Mouse (Mus musculus): ENCODE data around the gene Rab15.

The Rab15 gene

DNA sequence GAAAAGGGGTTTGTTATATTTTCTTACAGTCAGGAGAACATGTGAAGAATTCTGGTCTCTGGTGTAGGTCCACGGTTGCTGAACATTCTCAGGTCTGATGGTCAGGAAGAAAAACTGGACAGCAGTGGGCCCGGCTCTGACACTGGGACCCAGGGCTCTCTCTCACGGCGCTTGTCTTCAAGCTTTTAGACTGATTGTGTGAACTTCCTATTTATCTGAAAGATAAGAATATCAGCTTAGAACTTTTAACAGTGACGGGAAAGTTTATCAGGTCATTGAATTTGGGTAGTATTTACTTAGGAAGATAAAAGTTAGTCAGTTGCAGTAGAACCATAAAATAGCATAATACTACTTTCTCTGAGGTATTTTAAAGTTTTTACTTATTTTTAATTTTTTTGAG is 45.8 kb downstream of the Rab15 start:
- DNase-seq: no peak

DNA sequence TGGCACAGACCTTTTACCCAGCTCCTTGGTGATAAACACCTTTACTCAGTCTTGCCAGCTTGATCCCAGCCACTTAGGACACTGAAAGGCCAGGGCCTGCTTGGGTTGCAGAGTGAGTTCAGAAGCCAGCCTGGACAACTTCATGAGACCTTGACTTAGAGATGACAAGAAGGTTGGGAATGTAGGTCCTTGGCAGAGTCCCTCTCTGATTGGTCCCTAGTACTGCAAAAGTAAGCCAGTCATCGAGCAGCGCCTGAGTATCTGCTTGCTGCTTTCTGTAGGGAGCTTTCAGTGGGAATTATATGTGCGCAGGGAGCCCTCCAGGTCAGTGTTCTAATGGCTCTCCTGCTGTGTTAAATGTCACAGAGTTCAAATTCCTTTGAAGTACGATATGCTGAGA is 47.6 kb downstream of the Rab15 start:
- no peak for DNase-seq

DNA sequence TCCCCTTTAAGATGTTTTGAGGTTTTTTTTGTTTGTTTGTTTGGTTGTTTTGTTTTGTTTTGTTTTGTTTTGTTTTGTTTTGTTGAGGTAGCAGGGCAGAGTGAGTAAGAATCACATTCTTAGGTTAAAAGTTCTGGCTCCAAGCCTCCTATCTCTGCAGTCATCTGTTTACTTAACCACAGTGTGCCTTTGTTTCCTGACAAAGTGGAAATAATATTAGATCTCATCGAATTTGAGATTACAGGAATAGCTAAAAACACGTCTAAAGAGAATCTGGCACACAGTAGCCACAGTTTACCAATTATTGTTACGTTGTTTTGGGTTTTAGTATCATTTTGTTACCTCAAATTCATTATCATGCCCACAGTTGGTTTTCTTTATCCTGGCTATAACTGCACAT is 48.1 kb downstream of the Rab15 start:
- DNase-seq: no peak

DNA sequence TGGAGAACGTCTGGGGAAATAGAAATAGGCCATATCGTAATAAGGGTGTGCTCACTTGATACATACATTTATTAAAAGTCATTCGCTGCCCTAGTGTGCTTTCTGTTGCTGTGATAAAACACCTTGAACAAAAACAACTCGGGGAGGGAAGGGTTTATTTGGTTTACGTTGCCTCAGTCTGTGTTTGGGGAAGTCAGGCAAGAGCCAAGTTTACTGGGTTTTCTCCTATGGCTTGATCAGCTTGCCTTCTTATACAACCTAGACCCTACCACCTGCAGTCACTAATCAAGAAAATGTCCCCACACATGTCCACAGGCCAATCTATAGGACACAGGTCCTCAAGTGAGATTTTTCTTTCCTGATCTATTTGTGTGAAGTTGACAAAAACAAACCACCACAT is 51.2 kb downstream of the Rab15 start:
- DNase-seq: no peak

DNA sequence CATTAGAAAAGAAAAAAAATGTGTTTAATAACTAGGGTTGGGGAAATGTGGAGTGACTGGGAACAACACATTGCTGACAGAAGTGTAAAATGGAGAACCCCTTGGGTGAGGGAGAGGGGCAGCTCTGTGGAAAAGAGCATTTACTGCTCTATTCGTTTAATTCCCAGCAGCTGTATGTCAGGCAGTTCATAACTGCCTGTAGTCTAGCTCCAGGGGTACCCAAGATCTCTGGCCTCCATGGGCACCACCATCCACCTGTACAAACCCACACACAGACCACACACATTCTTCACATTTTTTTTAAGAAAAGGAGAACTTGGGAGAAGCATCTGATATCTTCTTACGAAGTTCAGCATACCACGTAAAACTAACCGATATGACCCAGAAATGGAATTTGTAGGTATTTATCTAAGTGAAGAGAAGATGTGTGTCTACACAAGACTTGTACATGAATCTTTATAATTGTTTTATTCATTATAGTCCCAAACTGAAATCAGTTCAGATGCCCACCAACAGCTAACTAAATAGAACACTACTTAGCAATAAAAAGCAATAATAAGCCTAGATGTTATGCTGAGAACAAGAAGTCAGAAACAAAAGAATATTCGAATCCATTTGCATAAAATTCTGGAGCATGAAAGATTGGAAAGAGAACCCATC is 51.7 kb downstream of the Rab15 start:
- DNase-seq: no peak

DNA sequence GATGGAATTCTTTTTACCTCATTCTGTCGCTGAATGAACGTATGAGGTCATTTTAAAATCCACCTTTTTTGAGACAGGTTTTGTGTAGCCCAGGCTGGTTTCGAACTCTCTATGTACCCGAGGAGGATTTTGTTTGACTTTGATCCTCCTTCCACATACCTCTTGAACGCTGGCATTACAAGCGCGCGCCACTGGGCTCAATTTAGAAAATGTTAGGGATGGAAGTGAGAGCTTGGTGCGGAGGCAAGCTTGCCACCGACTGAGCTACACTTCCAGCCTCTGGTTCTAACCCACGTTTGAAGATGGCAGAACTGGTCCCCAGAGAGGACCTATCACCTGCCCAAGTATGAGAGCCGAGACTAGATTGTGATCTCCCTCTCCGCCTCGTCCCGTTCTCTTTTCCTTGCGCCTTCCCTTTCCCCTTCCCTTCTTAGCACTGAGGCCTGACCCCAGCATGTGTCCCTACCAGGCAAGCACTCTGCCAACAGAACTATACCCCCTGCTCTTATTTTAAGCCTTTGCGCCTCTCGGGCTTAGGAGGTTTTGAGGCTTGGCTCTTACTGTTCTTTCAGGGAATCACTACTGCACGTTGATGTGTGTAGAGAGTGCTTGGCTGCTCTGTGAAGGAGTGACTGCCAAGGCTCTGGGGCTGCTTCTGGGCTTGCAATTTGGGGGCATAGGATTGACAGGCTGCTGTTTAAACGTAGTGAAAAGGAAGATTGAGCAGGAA is 56.6 kb downstream of the Rab15 start:
- DNase-seq: no peak

DNA sequence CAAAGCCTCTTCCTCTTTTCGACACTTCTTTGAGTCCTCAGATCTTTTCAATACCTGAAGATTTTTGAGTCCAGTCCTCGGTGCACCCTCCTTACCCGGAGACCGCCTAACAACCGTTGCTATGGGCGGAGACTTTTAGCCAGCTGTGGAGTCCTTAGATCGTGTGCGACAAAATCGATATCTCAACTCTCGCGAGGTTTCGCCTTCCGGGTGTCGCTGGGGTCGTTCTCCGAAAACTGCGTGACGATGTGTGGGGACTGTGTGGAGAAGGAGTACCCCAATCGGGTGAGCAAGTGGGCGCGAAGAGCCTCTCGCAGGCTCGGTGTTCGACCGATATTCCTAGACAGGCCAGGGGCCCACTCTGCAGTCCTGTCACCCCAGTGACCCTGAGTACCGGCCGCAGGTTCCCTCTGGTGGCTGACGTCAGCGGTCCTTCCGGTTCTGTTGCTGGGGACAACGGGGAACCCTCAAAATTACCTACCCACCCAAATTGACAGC is 57.3 kb downstream of the Rab15 start, which contains the start of the genes Churc1 and Fntb:
Gene Churc1 (plus strand): TSS at position 185 of the 498 bp plus-strand sequence.
Gene Fntb (plus strand): TSS at position 236 of the 498 bp plus-strand sequence.
- DNase-seq: peak; percentile 89 to 90

DNA sequence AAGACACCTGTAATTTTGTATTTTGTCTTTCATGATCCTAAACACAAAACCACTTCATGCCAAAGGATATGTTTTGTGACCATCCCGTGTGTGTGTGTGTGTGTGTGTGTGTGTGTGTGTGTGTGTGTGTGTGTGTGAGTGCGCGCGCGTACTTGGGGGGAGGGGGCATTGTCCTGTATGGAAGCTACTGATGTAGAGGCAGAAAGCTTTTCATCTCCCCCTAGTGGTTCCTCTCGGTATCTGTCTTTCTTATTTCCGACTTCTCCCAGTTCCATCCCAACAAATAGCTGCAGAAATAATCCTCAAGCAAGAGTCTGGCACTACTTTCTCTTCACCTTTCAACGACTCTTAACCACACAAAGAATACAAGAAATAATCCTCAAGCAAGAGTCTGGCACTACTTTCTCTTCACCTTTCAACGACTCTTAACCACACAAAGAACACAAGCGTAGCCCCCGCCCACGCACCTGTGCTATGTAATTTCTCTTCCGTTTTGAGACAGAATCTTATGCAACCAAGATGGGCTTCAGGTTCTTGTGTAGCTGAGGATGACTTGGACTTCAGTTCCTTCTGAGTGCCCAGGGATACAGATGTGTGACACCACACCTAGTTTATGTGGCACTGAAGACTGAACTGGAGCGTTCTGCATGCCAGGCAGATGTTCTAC is 69.9 kb downstream of the Rab15 start:
- DNase-seq: peak; percentile 82 to 86

DNA sequence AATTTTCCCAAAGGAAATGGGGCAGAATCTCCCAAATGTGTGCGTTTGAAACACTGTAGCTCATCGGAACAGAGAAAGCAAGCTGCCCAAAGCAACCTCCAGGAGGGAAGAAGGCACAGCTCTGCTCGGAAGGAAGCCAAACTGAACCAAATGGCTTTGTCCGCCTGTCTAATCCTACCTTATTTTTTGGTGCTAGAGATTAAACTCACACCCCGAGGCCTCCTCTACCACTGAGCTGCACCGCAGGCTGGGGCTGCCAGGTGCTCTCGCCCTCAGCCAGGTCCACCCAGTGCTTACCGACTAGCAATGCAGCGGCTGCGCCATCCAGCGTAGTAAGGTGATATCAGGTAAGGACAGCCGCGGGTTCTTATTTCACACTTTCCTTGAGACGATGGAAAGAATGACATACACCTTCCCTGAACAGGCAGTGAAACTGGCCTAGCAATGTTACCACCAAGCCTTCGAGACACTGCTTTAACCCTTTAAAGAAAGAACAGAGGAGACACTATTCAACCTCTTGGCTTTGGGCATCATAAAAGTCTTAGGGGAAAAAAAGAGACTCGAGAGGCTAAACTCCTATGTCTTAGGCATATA is 71.7 kb downstream of the Rab15 start:
- peak; percentile 58 to 63 for DNase-seq
